Comparison of ENCODE assay signal across 8 mouse cellular contexts in the genomic region with DNA sequence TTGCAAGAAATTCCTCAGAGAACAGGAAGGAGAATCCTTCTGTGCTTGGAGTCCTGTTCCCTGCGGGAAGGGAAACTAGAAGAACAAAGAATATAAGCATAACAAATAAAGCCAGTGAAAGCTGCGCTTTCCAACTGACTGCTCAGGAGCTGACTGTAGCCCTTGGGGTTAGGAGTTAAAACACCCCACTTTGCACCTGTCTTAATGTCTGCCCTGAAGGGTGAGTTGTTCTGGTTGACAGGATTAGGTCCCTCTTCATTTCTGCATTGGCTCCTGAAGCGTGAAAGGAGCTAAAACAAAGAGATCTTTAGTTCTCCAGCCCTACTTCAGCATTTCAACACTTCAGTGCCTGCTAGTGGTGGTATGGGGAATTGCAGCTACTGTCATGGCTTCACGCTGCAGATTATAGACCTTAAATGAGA. TPM values are rescaled to one million over a fixed set of nuclear protein-coding genes. Genes with fewer than 3 reads are reported as not detected.
DNase-seq lines count a peak whose midpoint lies in the region; TF ChIP-seq lines count a peak whose summit lies in the region.
"Had no signal": no experiment of that assay in that cellular context is flagged by ENCODE, and none has a peak within 500 bp of the region (broad histone marks: within the 10 kb centered on the region; RNA-seq: fewer than 3 reads in every experiment).

No protein-coding gene starts in this region.

- intact Hi-C loops in left cerebral cortex, postnatal 4 days (cut with DNase I): loop anchor here (10.0 kb wide), 1 partner anchor 269 kb away; a partner anchor contains a TSS
- intact Hi-C loops in left cerebral cortex, postnatal 10 days (cut with DNase I): no loop called here

- peak; percentile 65; the same call in 1 of the 2 replicates for TF ChIP-seq CTCF in brain, embryonic 14.5 days (IDR thresholded peaks at IDR 0.05; ENCODE audit: borderline replicate concordance, extremely low read depth, insufficient read depth, insufficient read length)

- DNase-seq in left cerebral cortex, postnatal 4 days: peak; percentile 45
- DNase-seq in left cerebral cortex, postnatal 10 days (ENCODE audit: extremely low spot score in 1 of 2, low spot score in 2 of 2): no peak
- DNase-seq in NIH3T3 (ENCODE audit: low read depth): peak; percentile 53
- peak; percentile 66 for DNase-seq in brain, embryonic 14.5 days (ENCODE audit: low read depth)
- peak; percentile 60 for DNase-seq in induced T-regulatory cell, adult 2 months (ENCODE audit: low read depth)
- peak; percentile 53 for DNase-seq in mesoderm, embryonic 11.5 days (ENCODE audit: low read depth, low spot score)
- peak; percentile 60 for DNase-seq in thymus, postnatal 4 days

- TF ChIP-seq POLR2A in brain, embryonic 14.5 days (IDR thresholded peaks at IDR 0.05; ENCODE audit: borderline replicate concordance, extremely low read depth, insufficient read depth, insufficient read length, poor library complexity, severe bottlenecking): no peak

RNA-seq across cellular contexts. Expression of a gene that starts 37.8 kb away (rescaled TPM):
- not detected for total RNA-seq in left cerebral cortex, postnatal 4 days (2021)
- total RNA-seq in left cerebral cortex, postnatal 10 days (2021): not detected
- not detected in 2 replicates for polyA plus RNA-seq in brain, embryonic 14.5 days (2012; rRNA removed)
- polyA plus RNA-seq: heart, embryonic 13.5 days had no signal

Comparison
In these comparisons a context has a peak if more than half of its experiments do, and no peak if none do; other contexts are left out.
1. DNase-seq: peak in left cerebral cortex, postnatal 4 days (single experiment), NIH3T3 (single experiment), brain, embryonic 14.5 days (single experiment), induced T-regulatory cell, adult 2 months (single experiment), mesoderm, embryonic 11.5 days (single experiment) and thymus, postnatal 4 days (single experiment); none in left cerebral cortex, postnatal 10 days (0 of 2).